Mouse (Mus musculus): ENCODE results near the gene Dnajc14.

DNA sequence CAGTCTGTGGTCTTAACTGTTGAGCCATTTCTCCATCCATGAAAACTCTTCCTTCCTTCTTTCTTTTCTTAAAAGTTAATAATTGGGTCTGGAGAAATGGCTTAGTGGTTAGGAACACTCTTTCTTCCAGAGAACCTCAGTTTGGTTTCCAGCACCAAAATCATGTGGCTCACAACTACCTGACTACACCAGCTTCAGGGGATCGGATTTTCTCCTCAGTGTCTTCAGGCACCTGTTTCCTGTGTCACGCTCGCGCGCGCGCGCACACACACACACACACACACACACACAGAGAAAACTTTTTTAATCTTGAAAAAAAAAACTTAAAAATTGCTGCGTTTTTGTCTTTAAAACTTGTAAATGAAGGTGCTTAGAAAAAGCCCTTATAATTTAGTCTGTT lies 20.0 kb downstream of the Dnajc14 start:
- TF ChIP-seq POLR2A (IDR thresholded peaks at IDR 0.05; ENCODE audit: insufficient read depth, low read depth, low read length), result no peak
- TF ChIP-seq CTCF (IDR thresholded peaks at IDR 0.05; ENCODE audit: insufficient read depth, low read depth, low read length), result no peak

All from olfactory bulb, adult 2 months (tissue).